ENCODE assay signal across 14 mouse cellular contexts in the genomic region with DNA sequence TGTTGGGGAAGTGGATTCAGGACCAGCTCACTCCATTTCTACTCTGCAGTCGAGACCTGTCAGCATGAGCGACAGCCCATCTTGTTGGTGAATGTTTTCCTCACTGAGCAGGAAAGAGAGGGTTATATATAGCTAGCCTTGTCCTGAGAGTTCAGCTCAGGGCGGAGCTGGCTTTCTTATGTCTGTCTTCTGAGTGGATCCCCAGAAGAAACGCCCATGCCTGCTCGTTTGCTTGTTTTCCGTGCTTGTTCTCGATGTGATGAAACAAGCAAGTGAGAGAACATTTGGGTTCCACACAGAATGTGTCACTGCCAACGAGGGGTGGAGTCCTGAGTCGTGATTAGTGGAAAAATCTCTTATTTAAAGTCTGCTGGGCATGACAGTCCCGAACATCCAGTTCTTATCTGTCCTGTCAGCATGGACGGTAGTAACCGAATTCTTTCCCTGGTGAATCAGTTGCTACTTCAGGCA. TPM values are rescaled to one million over a fixed set of nuclear protein-coding genes. Genes with fewer than 3 reads are reported as not detected.
DNase-seq lines count a peak whose midpoint lies in the region; ATAC-seq and TF ChIP-seq lines count a peak whose summit lies in the region.
"Had no signal": no experiment of that assay in that cellular context is flagged by ENCODE, and none has a peak within 500 bp of the region (broad histone marks: within the 10 kb centered on the region; RNA-seq: fewer than 3 reads in every experiment).

No protein-coding gene starts in this region.

- peaks cover 29% of the 10 kb centered on the region for H3K4me1 ChIP-seq in heart, postnatal 0 days (ENCODE audit: control insufficient read depth, insufficient read depth)
- no peaks in the 10 kb centered on the region for H3K4me1 ChIP-seq in forebrain, embryonic 14.5 days (ENCODE audit: control insufficient read depth, insufficient read depth, low read length)
- H3K4me1 ChIP-seq: limb, embryonic 15.5 days had no signal

- no peaks in the 10 kb centered on the region for H3K27me3 ChIP-seq in heart, postnatal 0 days (ENCODE audit: control insufficient read depth, insufficient read depth, low read length)
- no peaks in the 10 kb centered on the region for H3K27me3 ChIP-seq in forebrain, embryonic 14.5 days (replicated peaks; ENCODE audit: control insufficient read depth, insufficient read depth, low read length)
- H3K27me3 ChIP-seq: limb, embryonic 15.5 days had no signal

- WGBS in heart, postnatal 0 days, result 7% methylated on average over 12 of the region's 12 CpGs
- 88% methylated on average over 12 of the region's 12 CpGs for WGBS in forebrain, embryonic 14.5 days

- H3K4me2 ChIP-seq in heart, postnatal 0 days (ENCODE audit: low read depth, low read length), result peak overlapping the region; percentile 31
- no peak overlapping the region for H3K4me2 ChIP-seq in forebrain, embryonic 14.5 days (ENCODE audit: low read length)
- H3K4me2 ChIP-seq: limb, embryonic 15.5 days had no signal

- peak; percentile 88 for ATAC-seq in heart, postnatal 0 days (ENCODE audit: insufficient read depth, low read depth)
- ATAC-seq in forebrain, embryonic 14.5 days, result no peak
- ATAC-seq: CD4-positive, CD25-positive, alpha-beta regulatory T cell, adult 4 months had no signal

- peak overlapping the region; percentile 12; the same call in 1 of the 2 replicates for H3K9ac ChIP-seq in heart, postnatal 0 days (replicated peaks; ENCODE audit: low read depth, low read length)
- H3K9ac ChIP-seq in forebrain, embryonic 14.5 days (ENCODE audit: low read length), result no peak overlapping the region
- H3K9ac ChIP-seq: limb, embryonic 15.5 days had no signal

- peak; percentile 47 for DNase-seq in kidney, adult 11 months
- no peak for DNase-seq in kidney, adult 8-10 months
- peak; percentile 43 for DNase-seq in brain, adult 2 months (ENCODE audit: low read depth, low spot score)
- DNase-seq in heart, postnatal 0 days (ENCODE audit: low spot score), result peak; percentile 93
- peak; percentile 70 for DNase-seq in lung, postnatal 10 days
- no peak for DNase-seq in forebrain, embryonic 14.5 days (ENCODE audit: low spot score)
- DNase-seq in cerebellum, adult 11-12 months, result no peak
- no peak for DNase-seq in cerebellum, postnatal 36 days
- DNase-seq: cerebellum, adult 9-11 months; right cerebral cortex, postnatal 25 days had no signal

- peaks cover 43% of the 10 kb centered on the region for H3K36me3 ChIP-seq in heart, postnatal 0 days (replicated peaks; ENCODE audit: control insufficient read depth, insufficient read depth, low read length)
- H3K36me3 ChIP-seq in forebrain, embryonic 14.5 days (ENCODE audit: control insufficient read depth, insufficient read depth, low read length), result peaks cover 43% of the 10 kb centered on the region

- H3K27ac ChIP-seq in heart, postnatal 0 days (ENCODE audit: low read depth), result peak overlapping the region; percentile 94
- no peak overlapping the region for H3K27ac ChIP-seq in forebrain, embryonic 14.5 days (ENCODE audit: low read depth, low read length)
- H3K27ac ChIP-seq: limb, embryonic 15.5 days had no signal

- TF ChIP-seq EP300 in heart, postnatal 0 days (IDR thresholded peaks at IDR 0.05; ENCODE audit: low read depth), result peak; percentile 84

- no peaks in the 10 kb centered on the region for H3K9me3 ChIP-seq in heart, postnatal 0 days (replicated peaks; ENCODE audit: control insufficient read depth, low read length)
- H3K9me3 ChIP-seq in forebrain, embryonic 14.5 days (replicated peaks; ENCODE audit: control insufficient read depth, low read length), result no peaks in the 10 kb centered on the region
- H3K9me3 ChIP-seq: limb, embryonic 15.5 days had no signal

- H3K4me3 ChIP-seq in heart, postnatal 0 days (ENCODE audit: low read depth, low read length), result no peak overlapping the region
- H3K4me3 ChIP-seq in forebrain, embryonic 14.5 days (ENCODE audit: low read depth, low read length), result no peak overlapping the region
- H3K4me3 ChIP-seq: limb, embryonic 15.5 days had no signal

- TF ChIP-seq CTCF in heart, postnatal 0 days (IDR thresholded peaks at IDR 0.05; ENCODE audit: low read depth), result no peak

RNA-seq across cellular contexts. Expression of gene Apoa1, which starts 31.6 kb away (rescaled TPM):
- 0.62 TPM in 1 of 2 replicates, not detected in the other for total RNA-seq in heart, postnatal 0 days (2014; rRNA removed; ENCODE audit: low replicate concordance)
- polyA plus RNA-seq in heart, postnatal 0 days (2015; fragmentation: Nextera tagmentation; extraction: Ambion mirVana), result 1.0 and 1.8 TPM in 2 replicates
- polyA plus RNA-seq in forebrain, embryonic 14.5 days (2014; fragmentation: Nextera tagmentation; extraction: Ambion mirVana), result 1.6 and 2.0 TPM in 2 replicates
- total RNA-seq: hematopoietic stem cell, adult 5-6 weeks had no signal
- polyA plus RNA-seq: CD4-positive, CD25-positive, alpha-beta regulatory T cell, adult 4 months had no signal

RNA-seq across cellular contexts. Expression of gene Apoc3, which starts 38.7 kb away (rescaled TPM):
- not detected in 2 replicates for total RNA-seq in heart, postnatal 0 days (2014; rRNA removed; ENCODE audit: low replicate concordance)
- not detected in 2 replicates for polyA plus RNA-seq in heart, postnatal 0 days (2015; fragmentation: Nextera tagmentation; extraction: Ambion mirVana)
- polyA plus RNA-seq in forebrain, embryonic 14.5 days (2014; fragmentation: Nextera tagmentation; extraction: Ambion mirVana), result not detected in 2 replicates
- total RNA-seq: hematopoietic stem cell, adult 5-6 weeks had no signal
- polyA plus RNA-seq: CD4-positive, CD25-positive, alpha-beta regulatory T cell, adult 4 months; limb, embryonic 15.5 days had no signal

RNA-seq across cellular contexts. Expression of gene Apoa4, which starts 43.8 kb away (rescaled TPM):
- total RNA-seq in heart, postnatal 0 days (2014; rRNA removed; ENCODE audit: low replicate concordance), result 0.89 and 6.6 TPM in 2 replicates
- polyA plus RNA-seq in heart, postnatal 0 days (2015; fragmentation: Nextera tagmentation; extraction: Ambion mirVana), result not detected in 2 replicates
- polyA plus RNA-seq in forebrain, embryonic 14.5 days (2014; fragmentation: Nextera tagmentation; extraction: Ambion mirVana), result not detected in 2 replicates
- total RNA-seq: hematopoietic stem cell, adult 5-6 weeks; layer of hippocampus, adult 8-10 months had no signal
- polyA plus RNA-seq: CD4-positive, CD25-positive, alpha-beta regulatory T cell, adult 4 months; limb, embryonic 15.5 days had no signal

Comparison
In these comparisons a context has a peak if more than half of its experiments do, and no peak if none do; other contexts are left out.
1. DNase-seq: peak in kidney, adult 11 months (single experiment), brain, adult 2 months (single experiment), heart, postnatal 0 days (single experiment) and lung, postnatal 10 days (single experiment); none in kidney, adult 8-10 months (0 of 2), forebrain, embryonic 14.5 days (single experiment), cerebellum, adult 11-12 months (single experiment) and cerebellum, postnatal 36 days (0 of 2).